Mouse (Mus musculus) embryonic facial prominence, embryonic 11.5 days (tissue): Measurements from ENCODE around the gene Myof. TPM values are rescaled to one million over a fixed set of nuclear protein-coding genes. Genes with fewer than 3 reads are reported as not detected.

Experiments
- ATAC-seq: fragments of 200-750 bp; cut with Nextera tagmentation; replicated peaks from 2 replicates; pipeline ENCODE4 v1.8.0; 2017; ENCODE audit warnings: low read depth; ENCODE audit not compliant: insufficient number of reproducible peaks, low FRiP score, low TSS enrichment
- DNase-seq: peaks from one replicate; pipeline ENCODE4 v3.0.0-alpha.2; 2015; ENCODE audit warnings: low spot score
- H3K27ac ChIP-seq: fragments of 300-500 bp; sonication (generic); replicated peaks from 2 replicates; pipeline ENCODE4 v1.5.1; 2014; ENCODE audit warnings: mild to moderate bottlenecking, low read depth, low read length, control low read depth
- H3K27me3 ChIP-seq: fragments of 300-500 bp; sonication (generic); 2 replicates; pipeline ENCODE4 v1.6.1; 2014; ENCODE audit warnings: mild to moderate bottlenecking, low read length, moderate library complexity, mixed read lengths; ENCODE audit not compliant: control insufficient read depth, insufficient read depth
- H3K36me3 ChIP-seq: fragments of 300-500 bp; sonication (generic); replicated peaks from 2 replicates; pipeline ENCODE4 v1.6.1; 2014; ENCODE audit warnings: low read depth, mild to moderate bottlenecking, low read length, moderate library complexity, mixed read lengths; ENCODE audit not compliant: control insufficient read depth, insufficient read depth
- H3K4me1 ChIP-seq: fragments of 300-500 bp; sonication (generic); 2 replicates; pipeline ENCODE4 v1.6.1; 2014; ENCODE audit warnings: low read length, mixed read lengths; ENCODE audit not compliant: control insufficient read depth, insufficient read depth
- H3K4me2 ChIP-seq: fragments of 300-500 bp; sonication (generic); 2 replicates; pipeline ENCODE4 v1.6.1; 2014; ENCODE audit warnings: low read depth, mild to moderate bottlenecking, control low read depth, low read length, moderate library complexity
- H3K4me3 ChIP-seq: fragments of 300-500 bp; sonication (generic); 2 replicates; pipeline ENCODE4 v1.5.1; 2014; ENCODE audit warnings: low read depth, low read length, control low read depth
- H3K9ac ChIP-seq: fragments of 300-500 bp; sonication (generic); replicated peaks from 2 replicates; pipeline ENCODE4 v1.6.1; 2014; ENCODE audit warnings: mild to moderate bottlenecking, control low read depth, low read length
- H3K9me3 ChIP-seq: fragments of 300-500 bp; sonication (generic); replicated peaks from 2 replicates; pipeline ENCODE4 v1.6.1; 2016; ENCODE audit warnings: mild to moderate bottlenecking, low read length, inconsistent platforms, mixed read lengths; ENCODE audit not compliant: control insufficient read depth
- WGBS: fragments of 180-500 bp; shearing (Covaris S2); extraction: QIAGEN DNeasy Blood & Tissue Kit; methylation state at CpG from one replicate; pipeline ENCODE4 v1.1.7; 2014; 5-methylcytosine and 5-hydroxymethylcytosine counted together
- polyA plus RNA-seq: library from polyadenylated mRNA; unstranded; fragments of >200 nt; fragmentation: Nextera tagmentation; extraction: Ambion mirVana; gene quantifications from 2 replicates; pipeline ENCODE4 v1.2.1, GENCODE M21; 2014

Gene Myof
- polyA plus RNA-seq, 1 experiment from 2014 or later = 8.0 TPM

DNA sequence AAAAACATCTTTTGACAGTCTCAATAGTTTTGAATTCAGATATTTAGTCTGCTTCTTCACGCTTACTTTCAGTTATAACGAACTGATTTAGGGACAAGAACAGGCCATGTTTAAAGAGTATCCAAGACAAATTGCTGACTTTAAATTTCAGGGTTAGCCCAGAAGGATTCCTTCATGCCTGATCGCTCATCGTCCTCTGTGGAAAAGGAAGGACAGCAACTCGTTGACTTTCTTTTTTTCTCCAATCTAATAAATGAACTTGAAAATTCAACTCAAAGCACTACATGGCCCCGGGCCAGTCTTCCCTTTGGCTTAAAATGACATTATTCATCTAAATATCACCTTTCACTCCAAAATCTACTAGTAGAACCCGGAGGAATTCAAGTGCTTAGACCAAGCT, 115.5 kb downstream of the Myof start:
- no peak overlapping the region for H3K27ac ChIP-seq
- WGBS = 87% methylated on average over 7 of the region's 7 CpGs
- DNase-seq = no peak

DNA sequence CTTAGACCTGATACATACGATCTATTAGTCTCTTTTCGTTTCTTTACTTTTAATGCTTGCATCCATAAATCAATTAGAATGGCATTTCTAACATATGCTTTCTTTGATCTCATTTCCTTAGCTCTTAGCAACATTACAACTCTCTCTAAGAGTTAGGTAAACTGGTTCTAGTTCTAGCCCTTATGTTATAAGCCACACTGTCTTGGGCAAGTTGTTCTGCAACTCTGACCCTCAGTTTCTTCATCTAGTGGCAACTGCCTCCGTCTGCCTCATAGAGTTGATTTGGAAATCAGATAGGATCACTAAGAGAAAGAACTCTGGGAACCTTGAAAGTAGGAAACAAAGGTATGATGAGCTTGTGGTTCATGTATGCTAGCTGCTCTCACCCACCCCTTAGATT, 118.1 kb downstream of the Myof start:
- Histone ChIP-seq H3K27ac (no peak overlapping the region), H3K27me3 (no peaks in the 10 kb centered on the region), H3K36me3 (no peaks in the 10 kb centered on the region), H3K4me2 (no peak overlapping the region), H3K9me3 (no peaks in the 10 kb centered on the region), H3K4me1 (no peaks in the 10 kb centered on the region), H3K4me3 (no peak overlapping the region), H3K9ac (no peak overlapping the region)
- ATAC-seq (no peak), DNase-seq (no peak)
- 87% methylated on average over 3 of the region's 3 CpGs for WGBS

More for the DNA sequence above, 115.5 kb downstream of the Myof start:
- Histone ChIP-seq H3K9ac (no peak overlapping the region), H3K9me3 (no peaks in the 10 kb centered on the region), H3K4me3 (no peak overlapping the region), H3K36me3 (no peaks in the 10 kb centered on the region; the same call in 1 of the 2 replicates), H3K27me3 (no peaks in the 10 kb centered on the region), H3K4me1 (no peaks in the 10 kb centered on the region), H3K4me2 (no peak overlapping the region)
- no peak for ATAC-seq

DNA sequence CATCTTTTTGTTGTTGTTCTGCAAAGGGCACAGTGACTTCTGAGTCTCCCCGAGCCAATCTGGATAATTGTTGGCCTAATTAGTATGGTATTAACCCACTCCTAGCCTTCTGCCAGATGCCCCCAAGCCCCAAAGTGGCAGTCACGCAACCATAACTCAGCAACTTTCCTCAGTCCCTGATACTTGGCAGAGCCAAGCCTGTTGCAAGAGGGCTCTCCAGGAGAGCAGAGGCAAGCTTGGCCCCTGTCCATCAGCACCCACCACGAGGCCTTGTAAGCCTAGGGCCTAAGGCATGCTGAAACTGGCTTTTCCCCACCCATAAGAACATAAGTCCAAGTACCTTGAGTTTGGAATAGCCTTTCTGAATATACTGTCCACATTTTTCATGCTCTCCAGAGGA, 119.1 kb downstream of the Myof start:
- H3K27me3 ChIP-seq = no peaks in the 10 kb centered on the region
- H3K36me3 ChIP-seq = no peaks in the 10 kb centered on the region
- no peak overlapping the region for H3K9ac ChIP-seq
- no peak for DNase-seq
- H3K27ac ChIP-seq = no peak overlapping the region
- no peak for ATAC-seq
- H3K4me1 ChIP-seq = no peaks in the 10 kb centered on the region
- 46% methylated on average over 3 of the region's 3 CpGs for WGBS
- H3K4me2 ChIP-seq = no peak overlapping the region
- no peaks in the 10 kb centered on the region for H3K9me3 ChIP-seq
- H3K4me3 ChIP-seq = no peak overlapping the region

DNA sequence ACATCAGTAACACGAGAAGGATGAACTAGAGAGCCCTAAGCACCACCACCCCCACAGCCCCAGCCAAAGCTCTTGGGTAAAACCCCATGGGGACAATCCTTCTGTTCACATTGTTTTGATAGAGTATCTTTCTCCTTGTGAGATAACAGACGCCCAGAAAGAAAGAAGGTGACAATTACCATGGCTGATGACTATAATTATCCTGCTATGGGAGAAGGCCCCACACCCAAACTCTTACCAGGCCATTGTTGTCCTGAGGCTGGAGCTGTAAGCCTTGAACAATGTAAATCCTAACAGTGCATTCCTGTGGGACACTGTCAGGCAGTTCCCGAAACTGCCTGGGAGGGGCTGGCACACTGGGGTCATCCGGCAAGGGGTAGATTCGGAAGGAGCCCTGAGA, 122.3 kb downstream of the Myof start:
- DNase-seq = no peak
- Histone ChIP-seq H3K9ac (no peak overlapping the region), H3K9me3 (no peaks in the 10 kb centered on the region), H3K27ac (no peak overlapping the region), H3K4me1 (peaks cover 3% of the 10 kb centered on the region; the same call in 1 of the 2 replicates), H3K36me3 (no peaks in the 10 kb centered on the region), H3K4me2 (no peak overlapping the region), H3K4me3 (no peak overlapping the region), H3K27me3 (no peaks in the 10 kb centered on the region)
- 48% methylated on average over 5 of the region's 5 CpGs for WGBS
- no peak for ATAC-seq

DNA sequence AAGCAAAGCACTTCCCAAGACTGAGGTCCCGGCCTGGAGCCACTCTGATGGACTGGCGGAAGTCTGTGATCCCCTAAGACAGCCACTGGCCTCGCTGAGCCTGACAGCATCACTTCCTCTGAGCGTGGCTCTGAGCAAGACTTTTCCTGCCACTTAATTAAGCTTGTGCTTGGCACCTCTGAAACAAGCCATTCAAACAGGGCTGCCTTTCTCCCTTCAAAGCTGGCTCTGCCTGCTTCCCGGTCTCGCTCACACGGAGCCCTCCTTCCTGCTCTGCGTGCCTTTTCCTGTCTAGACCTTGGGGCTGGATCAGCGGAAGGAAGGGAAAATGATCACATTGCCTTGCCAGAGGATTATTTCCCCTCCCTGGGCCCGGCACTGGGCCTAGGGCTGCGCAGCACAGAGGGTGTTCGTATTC, 124.9 kb downstream of the Myof start:
- DNase-seq = peak; percentile 50
- Histone ChIP-seq H3K9ac (no peak overlapping the region), H3K4me1 (peaks cover 3% of the 10 kb centered on the region; the same call in 1 of the 2 replicates), H3K4me2 (no peak overlapping the region; the same call in 1 of the 2 replicates), H3K27ac (no peak overlapping the region; the same call in 1 of the 2 replicates), H3K36me3 (no peaks in the 10 kb centered on the region), H3K4me3 (no peak overlapping the region), H3K9me3 (no peaks in the 10 kb centered on the region), H3K27me3 (no peaks in the 10 kb centered on the region)
- ATAC-seq = 0 out of 2 replicates have a peak, but pooled peaks have one; percentile 48
- 30% methylated on average over 12 of the region's 12 CpGs for WGBS

DNA sequence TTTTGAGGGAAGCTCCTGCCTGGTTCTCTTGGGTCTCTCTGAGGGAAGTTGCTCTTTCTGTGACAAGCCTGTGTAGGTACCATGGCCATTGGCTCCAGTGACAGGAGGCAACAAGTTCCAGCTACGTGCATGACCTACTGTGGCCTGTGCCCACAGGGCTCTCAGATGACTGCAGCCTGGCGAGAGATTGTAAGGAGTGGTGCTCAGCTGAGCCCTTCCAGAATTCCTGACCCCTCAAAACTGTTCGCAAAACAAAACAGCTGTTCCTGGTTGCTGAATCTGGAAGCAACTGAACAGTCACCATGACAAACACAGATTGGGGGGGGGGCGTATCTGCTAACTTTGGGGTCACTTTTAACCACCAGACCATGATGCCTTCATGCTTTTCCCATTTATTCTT, 129.1 kb downstream of the Myof start:
- H3K4me2 ChIP-seq = no peak overlapping the region
- H3K27ac ChIP-seq = no peak overlapping the region
- no peak overlapping the region for H3K4me3 ChIP-seq
- no peaks in the 10 kb centered on the region for H3K27me3 ChIP-seq
- no peaks in the 10 kb centered on the region for H3K9me3 ChIP-seq
- H3K9ac ChIP-seq = no peak overlapping the region
- no peaks in the 10 kb centered on the region for H3K36me3 ChIP-seq
- ATAC-seq (no peak), DNase-seq (no peak)
- 74% methylated on average over 4 of the region's 4 CpGs for WGBS
- H3K4me1 ChIP-seq = peaks cover 3% of the 10 kb centered on the region; the same call in 1 of the 2 replicates

DNA sequence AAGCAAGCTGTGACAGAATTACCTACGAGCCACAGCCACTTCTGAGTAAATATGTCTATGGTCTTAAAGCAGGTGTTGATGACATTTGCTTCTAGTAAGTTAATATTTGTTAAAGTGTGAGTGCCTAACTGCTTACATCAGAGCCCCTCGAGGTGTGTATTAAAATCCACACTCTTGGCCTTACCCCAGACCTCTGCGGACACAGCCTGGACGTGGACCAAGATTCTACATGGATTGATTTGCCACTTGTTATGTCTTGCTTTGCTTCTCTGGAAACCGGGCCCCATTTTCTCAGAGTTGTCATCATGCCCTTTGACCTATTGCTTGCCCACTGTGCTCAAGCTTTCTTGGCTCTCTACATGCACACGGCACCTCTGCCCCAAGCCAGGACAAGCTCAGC, 130.9 kb downstream of the Myof start:
- no peaks in the 10 kb centered on the region for H3K36me3 ChIP-seq
- H3K27ac ChIP-seq = no peak overlapping the region
- H3K9ac ChIP-seq = no peak overlapping the region
- H3K4me2 ChIP-seq = no peak overlapping the region
- 80% methylated on average over 6 of the region's 6 CpGs for WGBS
- ATAC-seq = no peak
- DNase-seq = no peak
- no peaks in the 10 kb centered on the region for H3K27me3 ChIP-seq
- H3K4me1 ChIP-seq = no peaks in the 10 kb centered on the region
- no peak overlapping the region for H3K4me3 ChIP-seq
- no peaks in the 10 kb centered on the region for H3K9me3 ChIP-seq

DNA sequence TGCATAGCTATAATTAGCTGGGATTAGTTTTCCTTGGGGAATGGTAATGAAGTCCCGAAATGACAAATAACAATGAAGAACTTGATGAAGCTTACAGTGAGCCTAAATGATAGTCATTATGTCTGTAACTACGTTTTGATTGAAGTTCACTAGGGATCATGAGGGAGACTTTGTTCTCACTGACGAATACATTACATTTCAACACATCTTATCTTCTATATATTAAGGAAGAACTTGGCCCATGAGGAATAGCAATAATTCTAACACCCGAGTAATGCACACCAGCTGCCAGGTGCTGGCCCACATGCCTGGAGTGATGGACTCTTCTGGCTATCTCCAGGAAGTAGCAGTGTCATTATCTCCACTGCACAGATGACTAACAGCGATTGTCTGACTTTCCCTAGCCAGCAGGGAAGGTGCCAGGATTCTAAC, 133.5 kb downstream of the Myof start:
- WGBS = 57% methylated on average over 5 of the region's 5 CpGs
- Histone ChIP-seq H3K4me2 (no peak overlapping the region), H3K36me3 (no peaks in the 10 kb centered on the region), H3K4me3 (no peak overlapping the region), H3K27me3 (no peaks in the 10 kb centered on the region), H3K9me3 (no peaks in the 10 kb centered on the region), H3K4me1 (peaks cover 2% of the 10 kb centered on the region; the same call in 1 of the 2 replicates), H3K27ac (no peak overlapping the region), H3K9ac (no peak overlapping the region)
- no peak for ATAC-seq
- DNase-seq = no peak
